Mouse (Mus musculus) embryonic facial prominence, embryonic 14.5 days (tissue): Measurements from ENCODE around the gene A430033K04Rik. TPM values are rescaled to one million over a fixed set of nuclear protein-coding genes. Genes with fewer than 3 reads are reported as not detected.

Experiments
- ATAC-seq: fragments of 200-750 bp; cut with Nextera tagmentation; 2 replicates; pipeline ENCODE4 v1.8.0; 2017; ENCODE audit warnings: low read depth, moderate number of reproducible peaks, moderate TSS enrichment
- DNase-seq: peaks from one replicate; pipeline ENCODE4 v3.0.0-alpha.2; 2015; ENCODE audit warnings: low spot score
- H3K27ac ChIP-seq: fragments of 300-500 bp; sonication (generic); replicated peaks from 2 replicates; pipeline ENCODE4 v1.5.1; 2014; ENCODE audit warnings: low read depth, mild to moderate bottlenecking, low read length, moderate library complexity
- H3K27me3 ChIP-seq: fragments of 300-500 bp; sonication (generic); replicated peaks from 2 replicates; pipeline ENCODE4 v1.6.1; 2014; ENCODE audit warnings: low read length; ENCODE audit not compliant: control insufficient read depth, insufficient read depth
- H3K36me3 ChIP-seq: fragments of 300-500 bp; sonication (generic); 2 replicates; pipeline ENCODE4 v1.6.1; 2014; ENCODE audit warnings: low read length, mixed read lengths; ENCODE audit not compliant: control insufficient read depth, insufficient read depth
- H3K4me1 ChIP-seq: fragments of 300-500 bp; sonication (generic); 2 replicates; pipeline ENCODE4 v1.6.1; 2014; ENCODE audit warnings: antibody characterized with exemption, low read length; ENCODE audit not compliant: control insufficient read depth, insufficient read depth
- H3K4me2 ChIP-seq: fragments of 300-500 bp; sonication (generic); 2 replicates; pipeline ENCODE4 v1.6.1; 2014; ENCODE audit warnings: low read depth, mild to moderate bottlenecking, low read length, moderate library complexity, mixed read lengths
- H3K4me3 ChIP-seq: fragments of 300-500 bp; sonication (generic); 2 replicates; pipeline ENCODE4 v1.5.1; 2014; ENCODE audit warnings: low read depth, mild to moderate bottlenecking, low read length
- H3K9ac ChIP-seq: fragments of 300-500 bp; sonication (generic); 2 replicates; pipeline ENCODE4 v1.6.1; 2014; ENCODE audit warnings: low read depth, mild to moderate bottlenecking, low read length, moderate library complexity, mixed read lengths
- H3K9me3 ChIP-seq: fragments of 300-500 bp; sonication (generic); 2 replicates; pipeline ENCODE4 v1.6.1; 2016; ENCODE audit warnings: low read length; ENCODE audit not compliant: control insufficient read depth
- WGBS: fragments of 180-500 bp; shearing (Covaris S2); extraction: QIAGEN DNeasy Blood & Tissue Kit; methylation state at CpG from one replicate; pipeline ENCODE4 v1.1.7; 2014; 5-methylcytosine and 5-hydroxymethylcytosine counted together
- microRNA-seq: library from miRNA; unstranded; fragments of <30 nt; microRNA quantifications from one replicate; pipeline ENCODE4, GENCODE M21; 2016; ENCODE audit warnings: borderline number of aligned reads
- polyA plus RNA-seq: library from polyadenylated mRNA; unstranded; fragments of >200 nt; fragmentation: Nextera tagmentation; extraction: Ambion mirVana; gene quantifications from 2 replicates; pipeline ENCODE4 v1.2.1, GENCODE M21; 2014

A430033K04Rik gene
- polyA plus RNA-seq, 1 experiment from 2014 or later, result 9.4 TPM

DNA sequence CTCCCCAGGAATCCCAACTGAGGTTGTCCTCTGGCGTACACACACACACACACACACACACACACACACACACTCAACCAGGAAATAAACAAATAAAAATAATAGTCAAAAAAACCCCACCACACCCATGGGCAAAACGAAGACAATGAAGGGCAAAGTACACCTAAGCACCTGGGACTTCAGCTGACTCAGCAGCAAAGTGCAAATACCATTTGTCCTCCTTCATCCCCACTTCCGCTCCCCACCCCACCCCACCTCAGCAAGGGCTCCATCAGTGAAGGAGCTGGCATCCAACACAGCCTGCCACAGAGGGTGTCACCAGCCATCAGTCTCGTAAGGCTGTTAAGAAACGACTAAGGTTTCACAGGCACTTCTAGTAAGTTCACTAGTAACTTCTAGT is 64.8 kb downstream of the A430033K04Rik start:
- H3K27ac ChIP-seq, result no peak overlapping the region
- no peak overlapping the region for H3K9ac ChIP-seq
- H3K36me3 ChIP-seq, result no peaks in the 10 kb centered on the region
- no peak overlapping the region for H3K4me2 ChIP-seq
- DNase-seq (no peak), ATAC-seq (no peak)
- no peaks in the 10 kb centered on the region for H3K9me3 ChIP-seq
- H3K4me3 ChIP-seq, result no peak overlapping the region
- no peaks in the 10 kb centered on the region for H3K27me3 ChIP-seq
- H3K4me1 ChIP-seq, result no peaks in the 10 kb centered on the region
- 64% methylated on average over 5 of the region's 5 CpGs for WGBS

DNA sequence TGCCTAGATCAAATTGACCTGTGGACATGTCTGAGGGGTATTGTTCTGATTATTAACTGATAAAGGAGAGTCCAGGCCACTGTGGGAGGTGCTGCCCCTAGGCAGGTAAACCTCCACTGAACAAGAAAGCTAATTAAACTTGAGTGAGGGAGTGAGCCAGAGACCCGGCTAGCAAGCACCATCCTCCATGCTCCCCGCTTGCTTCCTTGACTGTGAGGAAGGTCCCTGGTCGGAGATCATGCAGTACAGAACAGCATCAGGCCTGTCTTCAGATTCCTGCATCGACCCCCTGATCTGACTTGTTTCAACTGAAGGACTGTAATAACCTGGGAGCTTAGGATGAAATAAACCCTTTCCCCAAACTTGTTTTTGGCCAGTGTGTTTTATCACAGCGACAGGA is 66.6 kb downstream of the A430033K04Rik start:
- H3K36me3 ChIP-seq, result no peaks in the 10 kb centered on the region
- no peaks in the 10 kb centered on the region for H3K9me3 ChIP-seq
- DNase-seq, result no peak
- H3K4me1 ChIP-seq, result no peaks in the 10 kb centered on the region
- 61% methylated on average over 5 of the region's 5 CpGs for WGBS
- H3K27ac ChIP-seq, result no peak overlapping the region
- ATAC-seq, result no peak
- no peak overlapping the region for H3K4me2 ChIP-seq
- H3K27me3 ChIP-seq, result no peaks in the 10 kb centered on the region
- no peak overlapping the region for H3K9ac ChIP-seq
- H3K4me3 ChIP-seq, result no peak overlapping the region

- Histone ChIP-seq H3K36me3 (no peaks in the 10 kb centered on the region), H3K4me3 (no peak overlapping the region), H3K27me3 (no peaks in the 10 kb centered on the region), H3K4me1 (no peaks in the 10 kb centered on the region), H3K4me2 (no peak overlapping the region), H3K9ac (no peak overlapping the region), H3K27ac (no peak overlapping the region), H3K9me3 (no peaks in the 10 kb centered on the region)
- DNase-seq (peak; percentile 17), ATAC-seq (no peak)
Observed at GRCm38 (mm10) chr5:138692936-138693570, 70.4 kb downstream of the A430033K04Rik start.

GRCm38 (mm10) chr5:138694036-138694435 is 71.4 kb downstream of the A430033K04Rik start:
- DNase-seq (peak; percentile 66), ATAC-seq (peak; percentile 76; the same call in 1 of the 2 replicates)
- no peak overlapping the region for H3K4me3 ChIP-seq
- H3K27ac ChIP-seq, result 0 out of 2 replicates have a peak overlapping the region, but pooled peaks have one; percentile 28
- H3K9ac ChIP-seq, result no peak overlapping the region
- H3K4me2 ChIP-seq, result no peak overlapping the region
- no peaks in the 10 kb centered on the region for H3K36me3 ChIP-seq
- no peaks in the 10 kb centered on the region for H3K4me1 ChIP-seq
- H3K27me3 ChIP-seq, result no peaks in the 10 kb centered on the region
- no peaks in the 10 kb centered on the region for H3K9me3 ChIP-seq
- WGBS, result 48% methylated on average over 2 of the region's 2 CpGs

DNA sequence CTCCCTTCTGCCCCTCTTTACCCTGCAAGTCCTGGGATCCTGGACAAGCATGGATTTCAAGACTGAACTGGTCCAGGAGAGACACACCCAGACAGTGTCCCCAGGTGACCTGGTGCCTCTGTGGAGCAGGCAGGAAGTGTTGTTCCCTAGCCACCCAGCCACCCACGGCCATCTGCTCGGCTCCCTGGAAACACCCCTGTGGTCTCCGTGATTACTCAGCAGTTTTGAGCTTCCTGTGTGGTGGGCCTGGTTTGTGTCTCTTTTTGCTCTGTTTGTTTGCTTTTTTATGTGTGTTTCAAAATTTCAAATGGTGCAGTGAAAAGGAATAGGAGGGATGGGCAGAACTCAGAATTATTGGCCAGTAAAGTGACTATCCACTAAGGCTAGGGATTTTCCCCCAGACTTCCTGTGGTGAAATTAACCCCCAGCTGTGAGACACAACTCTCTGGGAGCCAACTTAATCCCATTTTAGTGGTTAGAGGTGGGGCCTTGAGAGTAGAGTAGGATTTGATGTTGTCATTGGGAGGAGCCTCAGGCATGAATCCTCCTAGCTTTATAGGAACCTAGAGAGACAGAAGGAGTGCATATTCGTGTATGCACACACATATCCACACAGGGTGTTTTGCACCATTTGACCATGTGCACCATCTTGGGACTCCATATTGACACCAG is 72.0 kb downstream of the A430033K04Rik start:
- ATAC-seq (no peak), DNase-seq (peak; percentile 9)
- no peaks in the 10 kb centered on the region for H3K27me3 ChIP-seq
- no peak overlapping the region for H3K4me2 ChIP-seq
- no peak overlapping the region for H3K4me3 ChIP-seq
- H3K36me3 ChIP-seq, result no peaks in the 10 kb centered on the region
- WGBS, result 53% methylated on average over 4 of the region's 4 CpGs
- H3K4me1 ChIP-seq, result no peaks in the 10 kb centered on the region
- H3K9me3 ChIP-seq, result no peaks in the 10 kb centered on the region
- H3K9ac ChIP-seq, result no peak overlapping the region
- H3K27ac ChIP-seq, result 0 out of 2 replicates have a peak overlapping the region, but pooled peaks have one; percentile 28

- DNase-seq (peak; percentile 19), ATAC-seq (no peak)
- Histone ChIP-seq H3K27me3 (no peaks in the 10 kb centered on the region), H3K4me1 (no peaks in the 10 kb centered on the region), H3K9ac (no peak overlapping the region), H3K9me3 (no peaks in the 10 kb centered on the region), H3K4me3 (no peak overlapping the region), H3K27ac (no peak overlapping the region; the same call in 1 of the 2 replicates), H3K36me3 (no peaks in the 10 kb centered on the region), H3K4me2 (no peak overlapping the region)
- WGBS, result 38% methylated on average over 6 of the region's 6 CpGs
Observed at GRCm38 (mm10) chr5:138697466-138697865, 74.8 kb downstream of the A430033K04Rik start.

Small RNAs within 50 kb of the gene (microRNA-seq; reads per million reads assigned to microRNA genes)
- not detected for gene Gm24082

Other genes with a start within 250 kb of the A430033K04Rik start
- gene Zfp157, start 181.4 kb upstream of the A430033K04Rik start, polyA plus RNA-seq, result 27.2 and 35.2 TPM in 2 replicates
- not detected in 2 replicates for gene 1700123K08Rik, start 58.1 kb upstream of the A430033K04Rik start, polyA plus RNA-seq
- gene Zfp68, start 3.1 kb upstream of the A430033K04Rik start, polyA plus RNA-seq, result 70.0 and 70.1 TPM in 2 replicates
- 13.0 and 16.7 TPM in 2 replicates for gene Fam20c, start 131.7 kb downstream of the A430033K04Rik start, polyA plus RNA-seq
- not detected in 2 replicates for gene Gm5294, start 197.2 kb downstream of the A430033K04Rik start, polyA plus RNA-seq